Mouse (Mus musculus): ENCODE measurements around the gene Larp4. TPM values are rescaled to one million over a fixed set of nuclear protein-coding genes. Genes with fewer than 3 reads are reported as not detected.
A peak's percentile ranks its signal among the peaks of the same experiment; 100 is the strongest.

The Larp4 gene
- polyA plus RNA-seq, 1 experiment from 2014 or later = 46.4 TPM

- Histone ChIP-seq H3K9me3 (no peaks in the 10 kb centered on the region), H3K9ac (no peak overlapping the region), H3K27ac (0 out of 2 replicates have a peak overlapping the region, but pooled peaks have one; percentile 11), H3K4me2 (replicated peaks) (peak overlapping the region; percentile 35), H3K4me1 (replicated peaks) (peaks cover 32% of the 10 kb centered on the region), H3K27me3 (replicated peaks) (no peaks in the 10 kb centered on the region), H3K36me3 (no peaks in the 10 kb centered on the region), H3K4me3 (replicated peaks) (no peak overlapping the region)
- ATAC-seq = no peak
- 69% methylated on average over 9 of the region's 9 CpGs for WGBS
These were observed 72.2 kb downstream of the Larp4 start for GRCm38 (mm10) chr15:100042048-100042400.

- H3K9ac ChIP-seq = no peak overlapping the region
- no peak for ATAC-seq
- H3K36me3 ChIP-seq = no peaks in the 10 kb centered on the region
- H3K4me2 ChIP-seq (replicated peaks) = no peak overlapping the region
- H3K4me1 ChIP-seq (replicated peaks) = peaks cover 24% of the 10 kb centered on the region
- WGBS = 52% methylated on average over 6 of the region's 6 CpGs
- H3K27me3 ChIP-seq (replicated peaks) = no peaks in the 10 kb centered on the region
- no peaks in the 10 kb centered on the region for H3K9me3 ChIP-seq
- H3K4me3 ChIP-seq (replicated peaks) = no peak overlapping the region
- H3K27ac ChIP-seq = no peak overlapping the region
These were observed 75.7 kb downstream of the Larp4 start for GRCm38 (mm10) chr15:100045576-100045975.

GRCm38 (mm10) chr15:100049496-100050087 is 79.7 kb downstream of the Larp4 start:
- no peak for ATAC-seq
- Histone ChIP-seq H3K4me3 (replicated peaks) (no peak overlapping the region), H3K27ac (no peak overlapping the region), H3K9ac (no peak overlapping the region), H3K36me3 (no peaks in the 10 kb centered on the region), H3K27me3 (replicated peaks) (no peaks in the 10 kb centered on the region), H3K4me1 (replicated peaks) (peaks cover 15% of the 10 kb centered on the region), H3K4me2 (replicated peaks) (no peak overlapping the region), H3K9me3 (no peaks in the 10 kb centered on the region)
- WGBS = 88% methylated on average over 7 of the region's 7 CpGs

GRCm38 (mm10) chr15:100050940-100051339 is 81.1 kb downstream of the Larp4 start:
- no peaks in the 10 kb centered on the region for H3K9me3 ChIP-seq
- H3K27me3 ChIP-seq (replicated peaks) = no peaks in the 10 kb centered on the region
- no peak overlapping the region for H3K4me2 ChIP-seq (replicated peaks)
- 64% methylated on average over 7 of the region's 7 CpGs for WGBS
- peak; percentile 43; the same call in 1 of the 2 replicates for ATAC-seq
- peaks cover 10% of the 10 kb centered on the region; the same call in 1 of the 2 replicates for H3K4me1 ChIP-seq (replicated peaks)
- no peak overlapping the region for H3K4me3 ChIP-seq (replicated peaks)
- no peak overlapping the region for H3K9ac ChIP-seq
- no peaks in the 10 kb centered on the region for H3K36me3 ChIP-seq
- no peak overlapping the region for H3K27ac ChIP-seq

- Histone ChIP-seq H3K4me3 (replicated peaks) (no peak overlapping the region), H3K9me3 (no peaks in the 10 kb centered on the region), H3K27ac (no peak overlapping the region), H3K4me1 (replicated peaks) (peaks cover 6% of the 10 kb centered on the region; the same call in 1 of the 2 replicates), H3K9ac (no peak overlapping the region), H3K36me3 (no peaks in the 10 kb centered on the region), H3K4me2 (replicated peaks) (no peak overlapping the region), H3K27me3 (replicated peaks) (no peaks in the 10 kb centered on the region)
- WGBS = 64% methylated on average over 3 of the region's 3 CpGs
- no peak for ATAC-seq
These were observed 82.9 kb downstream of the Larp4 start for GRCm38 (mm10) chr15:100052726-100053125.

GRCm38 (mm10) chr15:100056397-100056908 is 86.6 kb downstream of the Larp4 start:
- no peak overlapping the region for H3K27ac ChIP-seq
- H3K36me3 ChIP-seq = no peaks in the 10 kb centered on the region
- no peak overlapping the region for H3K9ac ChIP-seq
- WGBS = 87% methylated on average over 7 of the region's 7 CpGs
- H3K27me3 ChIP-seq (replicated peaks) = no peaks in the 10 kb centered on the region
- ATAC-seq = no peak
- no peak overlapping the region for H3K4me2 ChIP-seq (replicated peaks)
- no peak overlapping the region for H3K4me3 ChIP-seq (replicated peaks)
- H3K4me1 ChIP-seq (replicated peaks) = peaks cover 20% of the 10 kb centered on the region
- H3K9me3 ChIP-seq = no peaks in the 10 kb centered on the region

- Histone ChIP-seq H3K27me3 (replicated peaks) (no peaks in the 10 kb centered on the region), H3K4me1 (replicated peaks) (peaks cover 16% of the 10 kb centered on the region), H3K9ac (no peak overlapping the region), H3K27ac (no peak overlapping the region), H3K4me2 (replicated peaks) (no peak overlapping the region), H3K9me3 (no peaks in the 10 kb centered on the region), H3K4me3 (replicated peaks) (no peak overlapping the region), H3K36me3 (no peaks in the 10 kb centered on the region)
- no peak for ATAC-seq
- WGBS = 79% methylated on average over 3 of the region's 3 CpGs
These were observed 87.8 kb downstream of the Larp4 start for GRCm38 (mm10) chr15:100057698-100058097.

GRCm38 (mm10) chr15:100058143-100058542 is 88.3 kb downstream of the Larp4 start:
- Histone ChIP-seq H3K4me2 (replicated peaks) (no peak overlapping the region), H3K4me3 (replicated peaks) (no peak overlapping the region), H3K4me1 (replicated peaks) (peaks cover 17% of the 10 kb centered on the region), H3K36me3 (no peaks in the 10 kb centered on the region), H3K9ac (no peak overlapping the region), H3K27ac (no peak overlapping the region), H3K27me3 (replicated peaks) (no peaks in the 10 kb centered on the region), H3K9me3 (no peaks in the 10 kb centered on the region)
- 83% methylated on average over 3 of the region's 3 CpGs for WGBS
- ATAC-seq = no peak

- Histone ChIP-seq H3K36me3 (no peaks in the 10 kb centered on the region), H3K9me3 (no peaks in the 10 kb centered on the region), H3K4me3 (replicated peaks) (no peak overlapping the region), H3K27ac (no peak overlapping the region), H3K4me2 (replicated peaks) (no peak overlapping the region), H3K27me3 (replicated peaks) (no peaks in the 10 kb centered on the region), H3K9ac (no peak overlapping the region), H3K4me1 (replicated peaks) (peaks cover 18% of the 10 kb centered on the region)
- 50% methylated on average over 11 of the region's 11 CpGs for WGBS
- no peak for ATAC-seq
These were observed 89.0 kb downstream of the Larp4 start for GRCm38 (mm10) chr15:100058912-100059311.

- Histone ChIP-seq H3K9me3 (no peaks in the 10 kb centered on the region), H3K36me3 (no peaks in the 10 kb centered on the region), H3K27me3 (replicated peaks) (no peaks in the 10 kb centered on the region), H3K4me3 (replicated peaks) (no peak overlapping the region), H3K9ac (no peak overlapping the region), H3K27ac (no peak overlapping the region), H3K4me1 (replicated peaks) (peaks cover 18% of the 10 kb centered on the region), H3K4me2 (replicated peaks) (no peak overlapping the region)
- ATAC-seq = no peak
- 67% methylated on average over 7 of the region's 7 CpGs for WGBS
These were observed 89.9 kb downstream of the Larp4 start for GRCm38 (mm10) chr15:100059626-100060311.

- peaks cover 18% of the 10 kb centered on the region for H3K4me1 ChIP-seq (replicated peaks)
- H3K4me3 ChIP-seq (replicated peaks) = no peak overlapping the region
- H3K9me3 ChIP-seq = no peaks in the 10 kb centered on the region
- no peak overlapping the region for H3K4me2 ChIP-seq (replicated peaks)
- H3K27ac ChIP-seq = no peak overlapping the region
- H3K36me3 ChIP-seq = no peaks in the 10 kb centered on the region
- no peak overlapping the region for H3K9ac ChIP-seq
- WGBS = 86% methylated on average over 4 of the region's 4 CpGs
- ATAC-seq = no peak
- no peaks in the 10 kb centered on the region for H3K27me3 ChIP-seq (replicated peaks)
These were observed 90.8 kb downstream of the Larp4 start for GRCm38 (mm10) chr15:100060513-100061140.

- no peak overlapping the region for H3K9ac ChIP-seq
- H3K27ac ChIP-seq = no peak overlapping the region
- WGBS = 95% methylated on average over 3 of the region's 3 CpGs
- H3K36me3 ChIP-seq = no peaks in the 10 kb centered on the region
- no peaks in the 10 kb centered on the region for H3K9me3 ChIP-seq
- no peaks in the 10 kb centered on the region for H3K27me3 ChIP-seq (replicated peaks)
- H3K4me2 ChIP-seq (replicated peaks) = no peak overlapping the region
- no peak for ATAC-seq
- peaks cover 18% of the 10 kb centered on the region for H3K4me1 ChIP-seq (replicated peaks)
- H3K4me3 ChIP-seq (replicated peaks) = no peak overlapping the region
These were observed 91.5 kb downstream of the Larp4 start for GRCm38 (mm10) chr15:100061377-100061776.

Measured in intestine, embryonic 15.5 days (tissue).